Mouse (Mus musculus) heart, embryonic 14.5 days (tissue): ENCODE data around the gene Phlpp2. TPM values are rescaled to one million over a fixed set of nuclear protein-coding genes. Genes with fewer than 3 reads are reported as not detected.

ENCODE experiments used
- ATAC-seq: fragments of 200-750 bp; cut with Nextera tagmentation; 2 replicates; pipeline ENCODE4 v1.8.0; 2017; ENCODE audit warnings: low read depth, moderate TSS enrichment; ENCODE audit not compliant: insufficient number of reproducible peaks, insufficient read depth, low FRiP score
- H3K27ac ChIP-seq, 2 experiments: fragments of 200-500 bp in 1 of 2; fragments of 300-500 bp in 1 of 2; sonication (generic) in 1 of 2; replicated peaks in 1 of 2; 2 replicates each; pipeline ENCODE4 v1.5.1; 2012 to 2014; ENCODE audit warnings: low read depth in 2 of 2, low read length in 2 of 2, control low read depth in 1 of 2, mild to moderate bottlenecking in 1 of 2, mixed read lengths in 1 of 2; ENCODE audit not compliant: control insufficient read depth in 1 of 2, insufficient read depth in 1 of 2
- H3K27me3 ChIP-seq: fragments of 300-500 bp; sonication (generic); 2 replicates; pipeline ENCODE4 v1.6.1; 2014; ENCODE audit warnings: mild to moderate bottlenecking, low read length, control low read depth; ENCODE audit not compliant: control insufficient read depth, insufficient read depth
- H3K36me3 ChIP-seq: fragments of 300-500 bp; sonication (generic); 2 replicates; pipeline ENCODE4 v1.6.1; 2014; ENCODE audit warnings: mild to moderate bottlenecking, control low read depth, low read length, mixed read lengths; ENCODE audit not compliant: control insufficient read depth, insufficient read depth
- H3K4me1 ChIP-seq, 2 experiments: fragments of 200-500 bp in 1 of 2; fragments of 300-500 bp in 1 of 2; sonication (generic) in 1 of 2; 2 replicates each; pipeline ENCODE4 v1.6.1; 2012 to 2014; ENCODE audit warnings: low read length in 2 of 2, control low read depth in 1 of 2, mixed read lengths in 1 of 2; ENCODE audit not compliant: control insufficient read depth in 2 of 2, insufficient read depth in 2 of 2
- H3K4me2 ChIP-seq: fragments of 300-500 bp; sonication (generic); 2 replicates; pipeline ENCODE4 v1.6.1; 2014; ENCODE audit warnings: mild to moderate bottlenecking, low read length
- H3K4me3 ChIP-seq, 2 experiments: fragments of 200-500 bp in 1 of 2; fragments of 300-500 bp in 1 of 2; sonication (generic) in 1 of 2; 2 replicates each; pipeline ENCODE4 v1.5.1; 2012 to 2014; ENCODE audit warnings: low read length in 2 of 2, mild to moderate bottlenecking in 2 of 2, control low read depth in 1 of 2, low read depth in 1 of 2, moderate library complexity in 1 of 2; ENCODE audit not compliant: control insufficient read depth in 1 of 2, insufficient read depth in 1 of 2
- H3K9ac ChIP-seq: fragments of 300-500 bp; sonication (generic); 2 replicates; pipeline ENCODE4 v1.6.1; 2014; ENCODE audit warnings: mild to moderate bottlenecking, low read length
- H3K9me3 ChIP-seq: fragments of 300-500 bp; sonication (generic); 2 replicates; pipeline ENCODE4 v1.6.1; 2016; ENCODE audit warnings: low read length, control low read depth; ENCODE audit not compliant: control insufficient read depth
- WGBS: fragments of 180-500 bp; shearing (Covaris S2); extraction: QIAGEN DNeasy Blood & Tissue Kit; methylation state at CpG from one replicate; pipeline ENCODE4 v1.1.7; 2014; 5-methylcytosine and 5-hydroxymethylcytosine counted together
- polyA plus RNA-seq: library from polyadenylated mRNA; unstranded; fragments of >200 nt; fragmentation: Nextera tagmentation; extraction: Ambion mirVana; gene quantifications from 2 replicates; pipeline ENCODE4 v1.2.1, GENCODE M21; 2014

Gene Phlpp2
- polyA plus RNA-seq, 1 experiment from 2014 or later: 2.0 TPM

DNA sequence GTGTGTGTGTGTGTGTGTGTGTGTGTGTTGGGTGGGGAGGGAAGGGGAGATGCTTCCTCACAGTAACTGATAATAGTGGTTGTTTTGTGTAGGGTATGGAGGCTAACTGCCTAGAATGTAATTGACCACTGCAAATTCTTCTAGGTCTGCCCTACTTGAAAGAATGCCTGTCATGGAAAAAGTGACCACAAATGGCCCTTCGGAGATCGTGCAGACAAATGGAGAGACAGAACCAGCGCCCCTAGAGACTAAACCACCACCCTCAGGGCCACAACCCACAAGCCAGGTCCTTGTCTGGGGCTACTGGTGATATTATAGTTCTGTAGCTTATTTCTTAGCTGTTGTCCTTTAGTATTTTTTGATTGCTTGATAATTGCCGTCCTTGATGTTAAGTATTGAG is 13.8 kb upstream of the Phlpp2 start:
- no peak overlapping the region for H3K4me2 ChIP-seq
- no peak overlapping the region for H3K4me3 ChIP-seq
- peaks cover 85% of the 10 kb centered on the region for H3K36me3 ChIP-seq
- H3K9me3 ChIP-seq: no peaks in the 10 kb centered on the region
- H3K27me3 ChIP-seq: no peaks in the 10 kb centered on the region
- H3K9ac ChIP-seq: no peak overlapping the region
- no peak for ATAC-seq
- 86% methylated on average over 4 of the region's 4 CpGs for WGBS
- H3K27ac ChIP-seq: no peak overlapping the region
- no peaks in the 10 kb centered on the region for H3K4me1 ChIP-seq

GRCm38 (mm10) chr8:109855451-109855850 is 12.9 kb upstream of the Phlpp2 start:
- peaks cover 85% of the 10 kb centered on the region for H3K36me3 ChIP-seq
- H3K27me3 ChIP-seq: no peaks in the 10 kb centered on the region
- no peak overlapping the region for H3K27ac ChIP-seq
- 92% methylated on average over 6 of the region's 6 CpGs for WGBS
- H3K4me2 ChIP-seq: no peak overlapping the region
- H3K9ac ChIP-seq: no peak overlapping the region
- no peak for ATAC-seq
- no peaks in the 10 kb centered on the region for H3K4me1 ChIP-seq
- H3K4me3 ChIP-seq: no peak overlapping the region
- no peaks in the 10 kb centered on the region for H3K9me3 ChIP-seq

DNA sequence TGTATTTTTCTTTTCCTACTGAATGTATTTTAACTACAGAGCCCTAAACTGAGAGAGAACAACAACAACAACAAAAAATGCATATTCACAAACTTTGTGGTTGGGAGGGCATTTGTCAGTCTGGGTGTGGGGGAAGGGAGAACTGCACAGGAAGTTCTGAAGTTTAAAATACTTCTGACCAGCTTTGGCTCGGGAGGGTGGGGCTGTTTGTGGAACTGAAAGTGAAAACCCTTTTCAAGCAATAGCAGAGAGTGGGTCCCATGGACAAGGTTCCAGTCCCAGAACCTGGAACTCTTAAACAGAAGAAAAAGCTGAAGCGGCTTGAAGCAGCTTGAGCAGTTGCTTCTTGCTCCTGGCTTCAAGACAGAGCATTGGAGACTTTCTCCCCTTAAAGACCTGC is 4.9 kb upstream of the Phlpp2 start:
- H3K4me2 ChIP-seq: no peak overlapping the region
- WGBS: 68% methylated on average over 2 of the region's 2 CpGs

GRCm38 (mm10) chr8:109864798-109865197 is 3.5 kb upstream of the Phlpp2 start:
- no peak for ATAC-seq
- no peak overlapping the region for H3K4me2 ChIP-seq
- no peak overlapping the region for H3K4me3 ChIP-seq
- 83% methylated on average over 2 of the region's 2 CpGs for WGBS
- no peak overlapping the region for H3K9ac ChIP-seq
- H3K27ac ChIP-seq: no peak overlapping the region
- H3K4me1 ChIP-seq: peaks cover 3 to 7% of the 10 kb centered on the region in 2 experiments; a peak in 1 of 4 replicates
- H3K9me3 ChIP-seq: no peaks in the 10 kb centered on the region
- H3K27me3 ChIP-seq: no peaks in the 10 kb centered on the region
- H3K36me3 ChIP-seq: peaks cover 43% of the 10 kb centered on the region

More for the DNA sequence above, 4.9 kb upstream of the Phlpp2 start:
- no peak for ATAC-seq
- Histone ChIP-seq H3K27me3 (no peaks in the 10 kb centered on the region), H3K9ac (no peak overlapping the region), H3K4me3 (no peak overlapping the region), H3K4me1 (peaks cover 3 to 4% of the 10 kb centered on the region in 2 experiments; a peak in 1 of 4 replicates), H3K36me3 (peaks cover 56% of the 10 kb centered on the region), H3K9me3 (no peaks in the 10 kb centered on the region), H3K27ac (no peak overlapping the region)

GRCm38 (mm10) chr8:109865536-109865935 is 2.8 kb upstream of the Phlpp2 start:
- WGBS: 80% methylated on average over 4 of the region's 4 CpGs
- H3K4me1 ChIP-seq: peaks cover 3 to 7% of the 10 kb centered on the region in 2 experiments; a peak in 1 of 4 replicates
- peaks cover 36% of the 10 kb centered on the region for H3K36me3 ChIP-seq
- H3K27me3 ChIP-seq: no peaks in the 10 kb centered on the region
- H3K9me3 ChIP-seq: no peaks in the 10 kb centered on the region
- H3K4me3 ChIP-seq: no peak overlapping the region
- H3K27ac ChIP-seq: no peak overlapping the region
- ATAC-seq: no peak
- no peak overlapping the region for H3K4me2 ChIP-seq
- no peak overlapping the region for H3K9ac ChIP-seq

GRCm38 (mm10) chr8:109866690-109867089 is 1.7 kb upstream of the Phlpp2 start:
- no peaks in the 10 kb centered on the region for H3K27me3 ChIP-seq
- H3K9ac ChIP-seq: no peak overlapping the region
- peaks cover 3 to 7% of the 10 kb centered on the region in 2 experiments; a peak in 1 of 4 replicates for H3K4me1 ChIP-seq
- no peak overlapping the region for H3K4me2 ChIP-seq
- 82% methylated on average over 5 of the region's 5 CpGs for WGBS
- no peak for ATAC-seq
- no peak overlapping the region for H3K4me3 ChIP-seq
- H3K36me3 ChIP-seq: peaks cover 25% of the 10 kb centered on the region
- no peaks in the 10 kb centered on the region for H3K9me3 ChIP-seq
- no peak overlapping the region for H3K27ac ChIP-seq

DNA sequence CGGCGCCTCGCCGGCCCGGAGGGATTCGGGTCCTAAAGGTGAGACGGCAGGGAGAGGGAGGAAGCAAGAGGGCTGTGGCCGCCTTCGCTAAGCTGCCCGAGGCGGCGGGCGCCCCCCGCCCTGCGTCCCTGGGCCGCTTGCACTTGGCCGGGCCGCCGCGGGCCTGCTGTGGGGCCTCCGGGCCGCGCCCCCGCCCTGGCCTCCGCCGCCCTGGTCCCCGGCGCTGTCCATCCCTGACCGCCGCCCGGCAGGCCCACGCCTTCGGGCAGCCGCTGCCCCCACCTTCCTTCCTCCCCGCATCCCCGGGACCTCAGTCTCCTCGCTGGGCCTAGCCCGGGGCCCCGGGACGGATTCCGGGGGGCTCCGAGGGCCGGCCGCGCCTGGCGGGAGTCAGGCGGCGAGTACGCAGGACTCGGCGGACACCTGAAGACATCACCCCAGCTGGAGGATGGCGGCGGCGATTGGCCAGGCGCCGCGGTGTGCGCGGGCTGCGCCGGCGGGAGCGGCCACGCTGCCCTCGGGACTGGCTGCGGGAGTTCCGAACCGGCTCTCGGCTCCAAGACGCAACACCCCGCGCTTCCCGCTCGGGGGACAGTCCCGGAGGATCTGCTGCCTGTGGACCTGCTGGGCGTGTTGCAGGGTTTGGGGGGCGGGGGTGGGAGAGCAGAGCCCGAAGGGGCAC is 479 bp downstream of the Phlpp2 start:
- H3K4me2 ChIP-seq: peak overlapping the region; percentile 92
- peaks cover 3 to 7% of the 10 kb centered on the region in 2 experiments; a peak in 1 of 4 replicates for H3K4me1 ChIP-seq
- WGBS: under 1% methylated on average over 46 of the region's 78 CpGs
- H3K27me3 ChIP-seq: no peaks in the 10 kb centered on the region
- H3K9ac ChIP-seq: peak overlapping the region; percentile 88
- H3K9me3 ChIP-seq: no peaks in the 10 kb centered on the region
- ATAC-seq: peak; percentile 76
- 0 out of 2 replicates have a peak, but pooled peaks cover 7% of the 10 kb centered on the region for H3K36me3 ChIP-seq
- H3K27ac ChIP-seq: peak overlapping the region; percentile 71 to 88
- H3K4me3 ChIP-seq: peak overlapping the region; percentile 80 to 87
